In genomic region chr1:91574208-91574607, GRCm38 (mm10) we compare ENCODE assay signal across 10 mouse cellular contexts. TPM values are rescaled to one million over a fixed set of nuclear protein-coding genes. Genes with fewer than 3 reads are reported as not detected.
A peak's percentile ranks its signal among the peaks of the same experiment; 100 is the strongest.
DNase-seq lines count a peak whose midpoint lies in the region; ATAC-seq and TF ChIP-seq lines count a peak whose summit lies in the region.
"Had no signal": no experiment of that assay in that cellular context is flagged by ENCODE, and none has a peak within 500 bp of the region (broad histone marks: within the 10 kb centered on the region; RNA-seq: fewer than 3 reads in every experiment).

No protein-coding gene starts in this region.

- 71% methylated on average over 3 of the region's 3 CpGs for WGBS in hindbrain, embryonic 10.5 days
- WGBS in hindbrain, embryonic 13.5 days, result 69% methylated on average over 3 of the region's 3 CpGs
- WGBS in olfactory bulb, adult 2 months, result 65% methylated on average over 3 of the region's 3 CpGs

- no peak for TF ChIP-seq POLR2A in olfactory bulb, adult 2 months (IDR thresholded peaks at IDR 0.05; ENCODE audit: insufficient read depth, low read depth, low read length)

- H3K4me3 ChIP-seq in hindbrain, embryonic 10.5 days, result no peak overlapping the region
- H3K4me3 ChIP-seq in hindbrain, embryonic 13.5 days, result no peak overlapping the region
- no peak overlapping the region for H3K4me3 ChIP-seq in G1E (ENCODE audit: low read depth, low read length)
- H3K4me3 ChIP-seq in olfactory bulb, adult 2 months (ENCODE audit: insufficient read depth, low read depth, low read length), result no peak overlapping the region
- H3K4me3 ChIP-seq: embryonic facial prominence, embryonic 13.5 days; megakaryocyte, embryonic 14.5 days had no signal

- H3K36me3 ChIP-seq in hindbrain, embryonic 10.5 days, result no peaks in the 10 kb centered on the region
- no peaks in the 10 kb centered on the region for H3K36me3 ChIP-seq in hindbrain, embryonic 13.5 days
- no peaks in the 10 kb centered on the region for H3K36me3 ChIP-seq in G1E (replicated peaks)
- H3K36me3 ChIP-seq: embryonic facial prominence, embryonic 13.5 days had no signal

- H3K9me3 ChIP-seq in hindbrain, embryonic 10.5 days, result no peaks in the 10 kb centered on the region
- H3K9me3 ChIP-seq in hindbrain, embryonic 13.5 days, result no peaks in the 10 kb centered on the region
- no peaks in the 10 kb centered on the region for H3K9me3 ChIP-seq in G1E (replicated peaks)
- H3K9me3 ChIP-seq: embryonic facial prominence, embryonic 13.5 days; megakaryocyte, embryonic 14.5 days had no signal

- intact Hi-C loops in left cerebral cortex, postnatal 10 days (cut with DNase I), result loop anchor here (2.0 to 10.0 kb wide), 2 partner anchors 183 to 301 kb away; no protein-coding TSS in a partner anchor

- H3K4me2 ChIP-seq in hindbrain, embryonic 13.5 days, result no peak overlapping the region
- H3K4me2 ChIP-seq: embryonic facial prominence, embryonic 13.5 days had no signal

- peak; percentile 53 for DNase-seq in hindbrain, embryonic 10.5 days (ENCODE audit: low spot score)
- DNase-seq in G1E (ENCODE audit: low spot score), result no peak
- DNase-seq in cerebellum, adult 9-10 months, result peak; percentile 21
- DNase-seq in gastrocnemius, postnatal 10 days, result peak; percentile 50
- peak; percentile 56 to 58 for DNase-seq in left cerebral cortex, postnatal 10 days (ENCODE audit: extremely low spot score in 1 of 2, low spot score in 2 of 2)
- no peak for DNase-seq in c-Kit-positive CD71-positive TER-119-positive erythroid progenitor cells, embryonic 14.5 days (ENCODE audit: low spot score)

- TF ChIP-seq CTCF in G1E (IDR thresholded peaks at IDR 0.05; ENCODE audit: low read depth, low read length), result 0 out of 2 replicates have a peak, but pooled peaks have one; percentile 4
- TF ChIP-seq CTCF in olfactory bulb, adult 2 months (IDR thresholded peaks at IDR 0.05; ENCODE audit: insufficient read depth, low read depth, low read length), result 0 out of 2 replicates have a peak, but pooled peaks have one; percentile 21

- H3K9ac ChIP-seq in hindbrain, embryonic 13.5 days, result no peak overlapping the region
- H3K9ac ChIP-seq: embryonic facial prominence, embryonic 13.5 days had no signal

- H3K27me3 ChIP-seq in hindbrain, embryonic 10.5 days (ENCODE audit: insufficient read depth, poor library complexity, severe bottlenecking), result no peaks in the 10 kb centered on the region
- no peaks in the 10 kb centered on the region for H3K27me3 ChIP-seq in hindbrain, embryonic 13.5 days
- peaks cover 36% of the 10 kb centered on the region for H3K27me3 ChIP-seq in G1E (ENCODE audit: insufficient read depth, low read length)
- H3K27me3 ChIP-seq: embryonic facial prominence, embryonic 13.5 days had no signal

- no peak overlapping the region for H3K27ac ChIP-seq in hindbrain, embryonic 10.5 days
- H3K27ac ChIP-seq in hindbrain, embryonic 13.5 days, result no peak overlapping the region
- no peak overlapping the region for H3K27ac ChIP-seq in olfactory bulb, adult 2 months (ENCODE audit: insufficient read depth, low read depth, low read length)
- H3K27ac ChIP-seq: embryonic facial prominence, embryonic 13.5 days had no signal

- peaks cover 8% of the 10 kb centered on the region for H3K4me1 ChIP-seq in hindbrain, embryonic 10.5 days (replicated peaks)
- no peaks in the 10 kb centered on the region for H3K4me1 ChIP-seq in hindbrain, embryonic 13.5 days (replicated peaks)
- H3K4me1 ChIP-seq in G1E (ENCODE audit: insufficient read depth, low read depth, low read length), result 0 out of 2 replicates have a peak, but pooled peaks cover 3% of the 10 kb centered on the region
- no peaks in the 10 kb centered on the region for H3K4me1 ChIP-seq in olfactory bulb, adult 2 months (ENCODE audit: control insufficient read depth, insufficient read depth, low read length)
- H3K4me1 ChIP-seq: embryonic facial prominence, embryonic 13.5 days had no signal

- ATAC-seq in hindbrain, embryonic 13.5 days (ENCODE audit: low FRiP score), result no peak
- no peak; the same call in 1 of the 2 replicates for ATAC-seq in G1E (ENCODE audit: extremely low read depth, insufficient number of reproducible peaks, low FRiP score, poor library complexity, severe bottlenecking)

RNA-seq across cellular contexts. Expression of gene Asb1, which starts 33.9 kb away (rescaled TPM):
- 8.9 and 10.8 TPM in 2 replicates for polyA plus RNA-seq in hindbrain, embryonic 10.5 days (2016; fragmentation: Nextera tagmentation; extraction: Ambion mirVana)
- polyA plus RNA-seq in hindbrain, embryonic 13.5 days (2015; fragmentation: Nextera tagmentation; extraction: Ambion mirVana), result 10.1 and 10.9 TPM in 2 replicates
- total RNA-seq in G1E (2014; fragmentation: Nextera tagmentation) (8.3 and 12.9 TPM in 2 replicates), G1E (2017) (25.7 and 28.0 TPM in 2 replicates)
- 9.3 and 12.4 TPM in 2 replicates for polyA plus RNA-seq in G1E (2012)
- 10 to 100 TPM; 13.2 to 15.6 TPM for total RNA-seq in gastrocnemius, postnatal 10 days (2021)
- total RNA-seq in left cerebral cortex, postnatal 10 days (2021), result 10 to 100 TPM; 38.8 to 44.4 TPM
- polyA plus RNA-seq in olfactory bulb, adult 2 months (2012; ENCODE audit: insufficient read depth, insufficient read length, low replicate concordance, missing spikeins), result not detected in 2 replicates

Comparison
In these comparisons a context has a peak if more than half of its experiments do, and no peak if none do; other contexts are left out.
1. DNase-seq: peak in hindbrain, embryonic 10.5 days (single experiment), cerebellum, adult 9-10 months (single experiment), gastrocnemius, postnatal 10 days (single experiment) and left cerebral cortex, postnatal 10 days (2 of 2); none in G1E (single experiment) and c-Kit-positive CD71-positive TER-119-positive erythroid progenitor cells, embryonic 14.5 days (single experiment).